Comparison of ENCODE assay signal across 25 mouse cellular contexts in the genomic region with DNA sequence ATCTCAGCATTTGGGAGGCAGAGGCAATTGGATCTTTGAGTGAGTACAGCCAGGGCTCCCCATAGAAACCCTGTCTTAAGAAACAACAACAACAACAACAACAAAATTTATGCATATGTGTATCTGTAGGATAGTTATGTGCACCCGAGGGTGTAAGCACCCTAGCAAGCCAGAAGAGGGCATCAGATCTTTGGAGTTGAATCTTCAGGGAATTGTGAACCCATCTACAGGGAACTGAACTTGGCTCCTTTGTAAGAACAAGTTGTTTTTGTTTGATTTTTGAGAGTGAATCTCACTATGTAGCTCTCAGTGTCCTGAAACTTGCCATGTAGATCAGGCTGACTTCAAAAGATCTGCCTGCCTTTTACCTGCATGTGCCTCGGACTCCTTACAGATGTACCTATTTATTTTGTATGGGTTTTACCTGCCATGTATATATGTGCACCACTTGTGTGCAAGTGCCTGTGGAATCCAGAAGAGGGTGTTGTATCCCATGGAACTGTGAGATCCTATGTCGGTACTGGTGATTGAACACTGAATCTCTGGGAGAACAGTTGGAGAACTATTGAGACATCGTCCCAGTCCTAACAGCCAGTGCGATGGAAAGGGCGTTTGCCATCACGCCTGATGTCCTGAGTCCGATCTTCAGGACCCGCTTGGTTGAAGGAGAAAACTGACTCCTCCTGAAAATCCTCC. TPM values are rescaled to one million over a fixed set of nuclear protein-coding genes. Genes with fewer than 3 reads are reported as not detected.
DNase-seq lines count a peak whose midpoint lies in the region; ATAC-seq and TF ChIP-seq lines count a peak whose summit lies in the region.
"Had no signal": no experiment of that assay in that cellular context is flagged by ENCODE, and none has a peak within 500 bp of the region (broad histone marks: within the 10 kb centered on the region; RNA-seq: fewer than 3 reads in every experiment).

No protein-coding gene starts in this region.

- intact Hi-C loops in heart, adult 2 months (cut with DNase I) = no loop called here

- WGBS in heart, adult 2 months = 96% methylated on average over 9 of the region's 9 CpGs
- 96% methylated on average over 9 of the region's 9 CpGs for WGBS in midbrain, postnatal 0 days
- 97% methylated on average over 9 of the region's 9 CpGs for WGBS in midbrain, embryonic 16.5 days

- peaks cover 17% of the 10 kb centered on the region for H3K36me3 ChIP-seq in heart, adult 2 months (ENCODE audit: control insufficient read depth, insufficient read depth, low read length)
- H3K36me3 ChIP-seq in midbrain, postnatal 0 days (ENCODE audit: insufficient read depth, low read length) = no peaks in the 10 kb centered on the region
- 0 out of 2 replicates have a peak, but pooled peaks cover 1% of the 10 kb centered on the region for H3K36me3 ChIP-seq in midbrain, embryonic 16.5 days (ENCODE audit: control insufficient read depth, insufficient read depth, low read length)

- H3K79me2 ChIP-seq in heart, adult 2 months (replicated peaks; ENCODE audit: control insufficient read depth, insufficient read depth, low read length) = no peaks in the 10 kb centered on the region; the same call in 1 of the 2 replicates

- H3K9me3 ChIP-seq in midbrain, postnatal 0 days (ENCODE audit: low read length) = no peaks in the 10 kb centered on the region
- H3K9me3 ChIP-seq in midbrain, embryonic 16.5 days (replicated peaks; ENCODE audit: control insufficient read depth, low read length, poor library complexity, severe bottlenecking) = no peaks in the 10 kb centered on the region
- H3K9me3 ChIP-seq: embryonic facial prominence, embryonic 15.5 days; heart, embryonic 12.5 days; hindbrain, embryonic 10.5 days; intestine, embryonic 15.5 days had no signal

- no peak for DNase-seq in heart, adult 2 months
- no peak for DNase-seq in heart, adult 9 months (ENCODE audit: low spot score in 2 of 2)
- no peak for DNase-seq in midbrain, postnatal 0 days (ENCODE audit: low spot score)
- DNase-seq in R1 (ENCODE audit: low read depth, low spot score) = peak; percentile 60
- DNase-seq in frontal cortex, postnatal 25 days (ENCODE audit: low spot score in 2 of 2) = no peak
- DNase-seq: adrenal gland, postnatal 10 days; cerebellum, adult 18-20 months; cerebellum, postnatal 10 days; embryo, embryonic 11 days; gastrocnemius, postnatal 10 days; kidney, adult 2 months had no signal

- peaks cover 8% of the 10 kb centered on the region for H3K4me1 ChIP-seq in heart, adult 2 months (ENCODE audit: control insufficient read depth, insufficient read depth, low read length)
- H3K4me1 ChIP-seq in midbrain, postnatal 0 days (ENCODE audit: insufficient read depth, low read length) = no peaks in the 10 kb centered on the region
- H3K4me1 ChIP-seq in midbrain, embryonic 16.5 days (ENCODE audit: control insufficient read depth, insufficient read depth, low read length) = peaks cover 16% of the 10 kb centered on the region

- no peak overlapping the region for H3K9ac ChIP-seq in heart, adult 2 months (ENCODE audit: low read depth, low read length)
- no peak overlapping the region for H3K9ac ChIP-seq in midbrain, postnatal 0 days (replicated peaks; ENCODE audit: low read length, poor library complexity, severe bottlenecking)
- H3K9ac ChIP-seq in midbrain, embryonic 16.5 days (ENCODE audit: low read depth, low read length) = no peak overlapping the region
- H3K9ac ChIP-seq: embryonic facial prominence, embryonic 15.5 days; heart, embryonic 12.5 days; hindbrain, embryonic 14.5 days; intestine, embryonic 15.5 days had no signal

- TF ChIP-seq EP300 in heart, adult 2 months (IDR thresholded peaks at IDR 0.05; ENCODE audit: insufficient read depth, low read depth, low read length) = no peak

- no peaks in the 10 kb centered on the region for H3K27me3 ChIP-seq in heart, adult 2 months (ENCODE audit: control insufficient read depth, insufficient read depth, low read length)
- H3K27me3 ChIP-seq in midbrain, postnatal 0 days (ENCODE audit: insufficient read depth, low read length) = no peaks in the 10 kb centered on the region
- no peaks in the 10 kb centered on the region for H3K27me3 ChIP-seq in midbrain, embryonic 16.5 days (ENCODE audit: control insufficient read depth, insufficient read depth, low read depth, low read length)
- H3K27me3 ChIP-seq: embryonic facial prominence, embryonic 15.5 days; heart, embryonic 12.5 days; intestine, embryonic 15.5 days had no signal

- no peak for TF ChIP-seq POLR2A in heart, adult 2 months (IDR thresholded peaks at IDR 0.05; ENCODE audit: insufficient read depth, low read depth, low read length)

- 0 out of 2 replicates have a peak, but pooled peaks have one; percentile 6 for TF ChIP-seq CTCF in heart, adult 2 months (IDR thresholded peaks at IDR 0.05)
- TF ChIP-seq CTCF in midbrain, postnatal 0 days (IDR thresholded peaks at IDR 0.05) = 0 out of 2 replicates have a peak, but pooled peaks have one; percentile 7

- no peak overlapping the region for H3K27ac ChIP-seq in heart, adult 2 months
- H3K27ac ChIP-seq in midbrain, postnatal 0 days (ENCODE audit: low read depth, low read length) = no peak overlapping the region
- no peak overlapping the region for H3K27ac ChIP-seq in midbrain, embryonic 16.5 days (ENCODE audit: low read length)
- H3K27ac ChIP-seq: embryonic facial prominence, embryonic 15.5 days; forebrain, embryonic 10.5 days; hindbrain, embryonic 10.5 days; hindbrain, embryonic 14.5 days; intestine, embryonic 15.5 days had no signal

- ATAC-seq in midbrain, postnatal 0 days (ENCODE audit: low FRiP score) = no peak
- ATAC-seq in midbrain, embryonic 16.5 days = no peak
- ATAC-seq: forebrain, embryonic 14.5 days; intestine, embryonic 15.5 days had no signal

- no peak overlapping the region for H3K4me3 ChIP-seq in heart, adult 2 months
- H3K4me3 ChIP-seq in midbrain, postnatal 0 days (ENCODE audit: low read depth, low read length) = no peak overlapping the region
- no peak overlapping the region for H3K4me3 ChIP-seq in midbrain, embryonic 16.5 days (ENCODE audit: low read depth, low read length)
- H3K4me3 ChIP-seq: embryonic facial prominence, embryonic 15.5 days; erythroblast, embryonic 14.5 days; forebrain, embryonic 10.5 days; heart, embryonic 12.5 days; hindbrain, embryonic 10.5 days; intestine, embryonic 15.5 days had no signal

- no peak overlapping the region for H3K4me2 ChIP-seq in midbrain, postnatal 0 days (ENCODE audit: low read depth, low read length, poor library complexity, severe bottlenecking)
- no peak overlapping the region for H3K4me2 ChIP-seq in midbrain, embryonic 16.5 days (ENCODE audit: low read length)
- H3K4me2 ChIP-seq: embryonic facial prominence, embryonic 15.5 days; heart, embryonic 12.5 days; hindbrain, embryonic 14.5 days; intestine, embryonic 15.5 days had no signal

RNA-seq across cellular contexts. Expression of gene Pcbp2, which starts 1.5 kb away (rescaled TPM):
- 100 to 1,000 TPM; 442 to 494 TPM for total RNA-seq in heart, adult 2 months (2021)
- polyA plus RNA-seq in heart, adult 2 months (2012; rRNA removed) = 384 and 453 TPM in 2 replicates
- total RNA-seq in midbrain, postnatal 0 days (2014; rRNA removed) = 150 and 181 TPM in 2 replicates
- 90.3 and 103 TPM in 2 replicates for polyA plus RNA-seq in midbrain, postnatal 0 days (2015; fragmentation: Nextera tagmentation; extraction: Ambion mirVana)
- polyA plus RNA-seq in midbrain, embryonic 16.5 days (2015; fragmentation: Nextera tagmentation; extraction: Ambion mirVana) = 105 and 121 TPM in 2 replicates

RNA-seq across cellular contexts. Expression of gene Prr13, which starts 10.0 kb away (rescaled TPM):
- 10 to 100 TPM; 22.8 to 23.2 TPM for total RNA-seq in heart, adult 2 months (2021)
- polyA plus RNA-seq in heart, adult 2 months (2012; rRNA removed) = 75.5 and 78.4 TPM in 2 replicates
- total RNA-seq in midbrain, postnatal 0 days (2014; rRNA removed) = 23.1 and 23.2 TPM in 2 replicates
- 93.5 and 99.1 TPM in 2 replicates for polyA plus RNA-seq in midbrain, postnatal 0 days (2015; fragmentation: Nextera tagmentation; extraction: Ambion mirVana)
- 106 and 109 TPM in 2 replicates for polyA plus RNA-seq in midbrain, embryonic 16.5 days (2015; fragmentation: Nextera tagmentation; extraction: Ambion mirVana)

RNA-seq across cellular contexts. Expression of gene Amhr2, which starts 23.7 kb away (rescaled TPM):
- under 1 TPM; 0.36 to 0.60 TPM for total RNA-seq in heart, adult 2 months (2021)
- polyA plus RNA-seq in heart, adult 2 months (2012; rRNA removed) = 0.31 and 0.44 TPM in 2 replicates
- 0.38 and 0.85 TPM in 2 replicates for total RNA-seq in midbrain, postnatal 0 days (2014; rRNA removed)
- polyA plus RNA-seq in midbrain, postnatal 0 days (2015; fragmentation: Nextera tagmentation; extraction: Ambion mirVana) = 0.60 and 1.0 TPM in 2 replicates
- 0.15 and 0.26 TPM in 2 replicates for polyA plus RNA-seq in midbrain, embryonic 16.5 days (2015; fragmentation: Nextera tagmentation; extraction: Ambion mirVana)
- total RNA-seq: common myeloid progenitor, adult 5-6 weeks; G1E had no signal
- polyA plus RNA-seq: embryonic facial prominence, embryonic 11.5 days; G1E had no signal

RNA-seq across cellular contexts. Expression of gene Gm10337, which starts 34.7 kb away (rescaled TPM):
- total RNA-seq in heart, adult 2 months (2021) = not detected
- not detected in 2 replicates for polyA plus RNA-seq in heart, adult 2 months (2012; rRNA removed)
- total RNA-seq in midbrain, postnatal 0 days (2014; rRNA removed) = not detected in 2 replicates
- 15.9 and 18.2 TPM in 2 replicates for polyA plus RNA-seq in midbrain, postnatal 0 days (2015; fragmentation: Nextera tagmentation; extraction: Ambion mirVana)
- polyA plus RNA-seq in midbrain, embryonic 16.5 days (2015; fragmentation: Nextera tagmentation; extraction: Ambion mirVana) = 12.6 TPM in 1 of 2 replicates, not detected in the other
- total RNA-seq: common myeloid progenitor, adult 5-6 weeks; G1E; gastrocnemius, postnatal 10 days; heart, postnatal 25 days had no signal
- polyA plus RNA-seq: brain, embryonic 14.5 days; embryonic facial prominence, embryonic 11.5 days; erythroblast, embryonic 14.5 days; forebrain, embryonic 10.5 days; forebrain, embryonic 14.5 days; G1E; heart, embryonic 12.5 days; intestine, embryonic 15.5 days; kidney, adult 2 months had no signal

RNA-seq across cellular contexts. Expression of gene Map3k12, which starts 48.0 kb away (rescaled TPM):
- 1 to 10 TPM; 2.1 to 2.4 TPM for total RNA-seq in heart, adult 2 months (2021)
- polyA plus RNA-seq in heart, adult 2 months (2012; rRNA removed) = 4.1 and 5.5 TPM in 2 replicates
- 73.3 and 82.1 TPM in 2 replicates for total RNA-seq in midbrain, postnatal 0 days (2014; rRNA removed)
- polyA plus RNA-seq in midbrain, postnatal 0 days (2015; fragmentation: Nextera tagmentation; extraction: Ambion mirVana) = 49.7 and 50.1 TPM in 2 replicates
- 60.5 and 65.5 TPM in 2 replicates for polyA plus RNA-seq in midbrain, embryonic 16.5 days (2015; fragmentation: Nextera tagmentation; extraction: Ambion mirVana)
